Mouse (Mus musculus): Measurements from ENCODE around the gene Myo18b.

- TF ChIP-seq POLR2A (IDR thresholded peaks at IDR 0.05; ENCODE audit: borderline replicate concordance, extremely low read depth, low read depth, low read length) (no peak), CTCF (IDR thresholded peaks at IDR 0.05; ENCODE audit: insufficient read depth, low read length) (no peak)
These were observed 127.0 kb downstream of the Myo18b start for GRCm38 (mm10) chr5:112769020-112769720.

Measured in lung, adult 2 months (tissue).